Mouse (Mus musculus): ENCODE data around the gene Zc3hav1. TPM values are rescaled to one million over a fixed set of nuclear protein-coding genes. Genes with fewer than 3 reads are reported as not detected.

Gene Zc3hav1
- polyA plus RNA-seq, 1 experiment: 3.5 TPM

GRCm38 (mm10) chr6:38263393-38264159, 90.8 kb downstream of the Zc3hav1 start:
- H3K4me1 ChIP-seq (ENCODE audit: control insufficient read depth, insufficient read depth, low read length): no peaks in the 10 kb centered on the region
- H3K4me3 ChIP-seq (ENCODE audit: insufficient read depth, low read length): no peak overlapping the region
- no peak for TF ChIP-seq CTCF (IDR thresholded peaks at IDR 0.05; ENCODE audit: extremely low read depth, insufficient read depth, low read length)
- no peak for TF ChIP-seq POLR2A (IDR thresholded peaks at IDR 0.05; ENCODE audit: extremely low read depth, insufficient read depth, low read length)
- H3K27ac ChIP-seq (ENCODE audit: insufficient read depth, low read length): no peak overlapping the region

DNA sequence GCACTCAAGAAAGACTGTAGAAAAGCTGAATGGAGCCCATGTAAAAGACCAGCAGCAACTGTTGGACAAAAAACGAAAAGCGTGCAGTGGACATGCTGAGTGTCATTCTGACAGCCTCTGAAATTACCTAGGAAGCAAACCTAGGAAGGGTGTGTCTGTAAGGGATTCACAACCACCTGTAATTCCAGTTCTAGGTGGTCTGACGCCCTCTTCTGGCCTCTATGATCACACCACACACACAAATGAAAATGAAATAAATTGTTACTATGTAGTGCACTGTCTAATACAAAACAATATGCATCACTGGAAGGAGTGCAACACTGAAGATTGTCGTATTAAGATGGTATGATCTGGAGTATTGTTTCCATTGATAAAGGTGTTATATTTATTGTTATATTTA, 92.5 kb downstream of the Zc3hav1 start:
- Histone ChIP-seq H3K4me3 (ENCODE audit: insufficient read depth, low read length) (no peak overlapping the region), H3K4me1 (ENCODE audit: control insufficient read depth, insufficient read depth, low read length) (no peaks in the 10 kb centered on the region), H3K27ac (ENCODE audit: insufficient read depth, low read length) (no peak overlapping the region)
- no peak for TF ChIP-seq CTCF (IDR thresholded peaks at IDR 0.05; ENCODE audit: extremely low read depth, insufficient read depth, low read length)
- TF ChIP-seq POLR2A (IDR thresholded peaks at IDR 0.05; ENCODE audit: extremely low read depth, insufficient read depth, low read length): no peak

DNA sequence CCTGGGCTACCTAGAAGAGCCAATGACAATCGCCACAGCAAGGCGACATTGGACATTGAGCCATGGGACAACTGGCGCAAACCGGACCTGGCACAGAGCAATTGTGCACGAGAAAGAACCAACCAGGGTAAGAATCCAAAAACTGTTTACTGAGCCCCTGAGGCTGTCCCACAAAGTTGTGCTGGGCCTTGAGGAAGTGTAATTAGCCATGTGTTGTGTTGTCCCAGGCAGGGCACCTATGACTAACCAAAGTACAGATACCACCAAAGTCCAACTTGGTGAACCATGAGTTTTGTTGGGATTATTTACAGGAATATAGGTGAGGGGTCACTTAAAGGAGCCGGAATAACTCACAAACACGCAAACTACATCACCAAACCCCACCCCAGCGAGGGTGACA, 96.9 kb downstream of the Zc3hav1 start:
- H3K4me3 ChIP-seq (ENCODE audit: insufficient read depth, low read length): no peak overlapping the region
- no peak overlapping the region for H3K27ac ChIP-seq (ENCODE audit: insufficient read depth, low read length)
- TF ChIP-seq POLR2A (IDR thresholded peaks at IDR 0.05; ENCODE audit: extremely low read depth, insufficient read depth, low read length) (no peak), CTCF (IDR thresholded peaks at IDR 0.05; ENCODE audit: extremely low read depth, insufficient read depth, low read length) (no peak)
- H3K4me1 ChIP-seq (ENCODE audit: control insufficient read depth, insufficient read depth, low read length): peaks cover 3% of the 10 kb centered on the region

- Histone ChIP-seq H3K4me1 (ENCODE audit: control insufficient read depth, insufficient read depth, low read length) (peaks cover 3% of the 10 kb centered on the region), H3K27ac (ENCODE audit: insufficient read depth, low read length) (no peak overlapping the region), H3K4me3 (ENCODE audit: insufficient read depth, low read length) (no peak overlapping the region)
- TF ChIP-seq POLR2A (IDR thresholded peaks at IDR 0.05; ENCODE audit: extremely low read depth, insufficient read depth, low read length) (no peak), CTCF (IDR thresholded peaks at IDR 0.05; ENCODE audit: extremely low read depth, insufficient read depth, low read length) (no peak)
Observed at GRCm38 (mm10) chr6:38256793-38257192, 97.6 kb downstream of the Zc3hav1 start.

- no peak for TF ChIP-seq POLR2A (IDR thresholded peaks at IDR 0.05; ENCODE audit: extremely low read depth, insufficient read depth, low read length)
- TF ChIP-seq CTCF (IDR thresholded peaks at IDR 0.05; ENCODE audit: extremely low read depth, insufficient read depth, low read length): no peak
- no peak overlapping the region for H3K4me3 ChIP-seq (ENCODE audit: insufficient read depth, low read length)
Observed at GRCm38 (mm10) chr6:38255794-38256193, 98.6 kb downstream of the Zc3hav1 start.

More at GRCm38 (mm10) chr6:38255794-38256193, 98.6 kb downstream of the Zc3hav1 start:
- Histone ChIP-seq H3K27ac (ENCODE audit: insufficient read depth, low read length) (no peak overlapping the region), H3K4me1 (ENCODE audit: control insufficient read depth, insufficient read depth, low read length) (peaks cover 3% of the 10 kb centered on the region)

Other genes starting within 250 kb of the Zc3hav1 start
- not detected in 2 replicates for gene Tmem213, start 245.3 kb downstream of the Zc3hav1 start, polyA plus RNA-seq (2012; rRNA removed)
- 0.15 and 0.30 TPM in 2 replicates for gene Atp6v0a4, start 230.0 kb downstream of the Zc3hav1 start, polyA plus RNA-seq (2012; rRNA removed)
- gene D630045J12Rik, start 100.6 kb downstream of the Zc3hav1 start, polyA plus RNA-seq (2012; rRNA removed): 19.5 and 20.4 TPM in 2 replicates
- gene Zc3hav1l, start 55.3 kb downstream of the Zc3hav1 start, polyA plus RNA-seq (2012; rRNA removed): 3.3 and 3.4 TPM in 2 replicates
- 5.9 and 6.4 TPM in 2 replicates for gene Ttc26, start 26.9 kb upstream of the Zc3hav1 start, polyA plus RNA-seq (2012; rRNA removed)
- 21.9 TPM in 2 replicates for gene Ubn2, start 79.3 kb upstream of the Zc3hav1 start, polyA plus RNA-seq (2012; rRNA removed)
- 127 and 132 TPM in 2 replicates for gene Fmc1, start 178.9 kb upstream of the Zc3hav1 start, polyA plus RNA-seq (2012; rRNA removed)
- gene Luc7l2, start 196.7 kb upstream of the Zc3hav1 start, polyA plus RNA-seq (2012; rRNA removed): 167 and 188 TPM in 2 replicates